Mouse (Mus musculus): ENCODE data around the gene Apobec3. TPM values are rescaled to one million over a fixed set of nuclear protein-coding genes. Genes with fewer than 3 reads are reported as not detected.
"Not testable (repeated sequence)": the region's sequence is repeated elsewhere in the genome, so short reads cannot be mapped to it uniquely, and the experiment has no call there.

Gene Apobec3
- total RNA-seq, 2 experiments from 2014 or later, result 12.8 to 13.0 TPM

- DNase-seq (ENCODE audit: low spot score in 2 of 2), result no peak
Observed at GRCm38 (mm10) chr15:79894343-79894742, 2.9 kb downstream of the Apobec3 start.

GRCm38 (mm10) chr15:79895221-79896079, 4.0 kb downstream of the Apobec3 start:
- not testable (repeated sequence) for DNase-seq (ENCODE audit: low spot score in 2 of 2)

DNA sequence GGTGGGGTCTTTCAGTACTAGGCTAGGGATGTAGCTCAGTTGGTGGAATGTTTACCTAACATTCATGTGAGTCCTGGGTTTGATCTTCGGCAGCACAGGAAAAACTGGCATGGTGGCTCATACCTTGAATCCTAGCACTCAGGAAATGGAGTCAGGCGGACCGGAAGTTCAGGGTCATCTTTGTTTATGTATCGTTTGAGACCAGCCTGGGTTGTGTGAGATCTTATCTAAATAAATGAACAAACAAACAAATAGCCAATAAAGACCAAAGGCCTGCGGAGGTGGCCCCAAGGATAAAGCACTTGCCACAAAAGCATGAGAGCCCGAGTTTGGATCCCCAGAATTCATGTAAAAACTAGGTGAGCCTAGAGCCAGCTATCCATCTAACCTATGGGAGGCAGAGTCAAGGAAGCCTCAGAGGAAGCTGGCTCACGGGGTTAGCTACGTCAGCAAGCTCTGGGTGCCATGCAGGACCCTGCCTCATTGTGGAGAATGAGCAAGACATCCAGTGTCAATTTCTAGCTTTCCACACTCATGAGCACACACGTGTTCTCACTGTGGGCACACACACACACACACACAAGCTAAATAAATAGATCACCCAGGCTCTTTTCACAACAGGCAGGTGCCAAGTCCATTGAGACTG, 4.7 kb downstream of the Apobec3 start:
- DNase-seq (ENCODE audit: low spot score in 2 of 2), result no peak

- no peak for DNase-seq (ENCODE audit: low spot score in 2 of 2)
Observed at GRCm38 (mm10) chr15:79898988-79899387, 7.5 kb downstream of the Apobec3 start.

DNA sequence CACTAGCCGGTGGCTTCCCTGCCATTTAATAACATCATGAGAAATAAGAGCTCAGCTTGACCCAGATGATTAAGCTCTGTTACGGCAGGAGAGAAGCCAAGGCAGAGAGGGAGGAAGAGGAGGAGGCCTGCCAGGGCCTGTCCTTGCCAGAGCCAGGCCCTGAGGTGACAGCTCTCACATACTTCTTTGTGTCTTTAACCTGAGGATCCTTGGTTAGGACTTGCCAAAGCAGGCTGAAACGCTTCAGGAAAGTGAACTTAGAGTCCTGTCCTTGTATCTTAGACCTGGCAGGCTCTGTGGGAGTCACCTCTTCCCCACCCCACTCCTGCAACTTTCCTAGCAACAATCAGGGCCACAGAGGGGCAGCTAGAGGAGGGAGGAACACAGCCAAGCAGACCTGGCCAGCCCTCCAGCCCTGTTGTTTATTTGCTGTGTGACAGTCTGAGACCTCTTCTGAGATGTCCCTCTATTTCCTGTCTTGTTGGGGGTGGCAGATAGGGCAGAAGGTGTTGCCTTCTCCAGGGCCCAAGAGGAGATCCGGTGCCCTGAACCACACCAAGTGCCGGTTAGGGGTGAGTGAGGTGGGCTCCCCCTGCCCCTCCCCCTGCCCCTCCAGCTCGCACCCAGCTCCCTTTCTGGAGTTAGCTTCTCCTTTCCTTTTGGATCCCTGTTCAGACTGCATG, 8.5 kb downstream of the Apobec3 start:
- no peak for DNase-seq (ENCODE audit: low spot score in 2 of 2)

- no peak for DNase-seq (ENCODE audit: low spot score in 2 of 2)
Observed at GRCm38 (mm10) chr15:79900751-79901150, 9.3 kb downstream of the Apobec3 start.

DNA sequence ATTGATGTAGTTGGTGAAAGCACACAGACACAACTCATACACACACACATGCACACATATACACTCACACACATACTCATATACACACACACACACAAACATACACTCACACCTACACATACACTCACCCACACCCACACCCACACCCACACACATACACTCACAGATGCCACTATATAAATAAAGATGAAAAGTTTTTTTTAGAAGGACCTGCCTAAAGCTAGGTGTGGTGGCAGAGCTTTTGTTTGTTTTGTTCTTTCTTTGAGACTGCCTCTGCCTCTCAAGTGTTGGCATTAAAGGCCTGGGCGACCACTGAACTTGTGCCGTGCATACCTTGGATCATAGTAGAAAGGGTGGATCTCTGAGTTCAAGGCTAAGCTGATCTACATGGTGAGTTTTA, 9.9 kb downstream of the Apobec3 start:
- DNase-seq (ENCODE audit: low spot score in 2 of 2), result no peak

GRCm38 (mm10) chr15:79903081-79903480, 11.6 kb downstream of the Apobec3 start:
- DNase-seq (ENCODE audit: low spot score in 2 of 2), result not testable (repeated sequence)

- no peak for DNase-seq (ENCODE audit: low spot score in 2 of 2)
Observed at GRCm38 (mm10) chr15:79903963-79904362, 12.5 kb downstream of the Apobec3 start.

- not testable (repeated sequence) for DNase-seq (ENCODE audit: low spot score in 2 of 2)
Observed at GRCm38 (mm10) chr15:79904678-79905077, 13.2 kb downstream of the Apobec3 start.

DNA sequence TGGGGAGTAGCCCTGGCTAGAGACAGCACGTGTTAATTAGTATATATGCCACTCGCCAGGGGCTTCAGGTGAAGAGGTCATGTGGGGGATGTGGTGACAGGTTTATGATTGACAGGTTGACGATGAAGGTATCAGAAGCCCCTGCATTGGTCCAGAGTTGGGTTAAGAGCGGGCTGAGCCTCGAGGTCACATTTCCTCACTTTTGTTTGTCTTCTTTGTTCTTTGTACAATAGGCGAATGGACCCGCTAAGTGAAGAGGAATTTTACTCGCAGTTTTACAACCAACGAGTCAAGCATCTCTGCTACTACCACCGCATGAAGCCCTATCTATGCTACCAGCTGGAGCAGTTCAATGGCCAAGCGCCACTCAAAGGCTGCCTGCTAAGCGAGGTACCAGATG, 13.8 kb downstream of the Apobec3 start:
- DNase-seq (ENCODE audit: low spot score in 2 of 2), result no peak

GRCm38 (mm10) chr15:79906855-79907254, 15.4 kb downstream of the Apobec3 start:
- no peak for DNase-seq (ENCODE audit: low spot score in 2 of 2)

DNA sequence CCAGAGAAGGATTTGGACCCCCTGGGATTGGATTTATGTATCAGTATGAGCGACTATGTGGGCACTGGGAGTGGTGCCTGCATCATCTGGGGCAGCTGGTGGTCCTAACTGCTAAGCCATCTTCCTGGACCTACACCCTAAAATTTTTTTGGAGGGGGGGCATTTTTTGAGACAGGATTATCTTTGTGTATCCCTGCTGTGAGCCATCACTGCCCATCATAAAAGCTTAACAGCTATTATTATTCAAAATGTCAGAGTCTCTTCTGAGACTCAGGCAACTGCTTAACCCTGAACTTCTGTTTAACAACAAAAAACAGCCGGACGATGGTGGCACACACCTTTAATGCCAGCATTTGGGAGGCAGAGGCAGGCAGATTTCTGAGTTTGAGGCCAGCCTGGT, 17.5 kb downstream of the Apobec3 start:
- not testable (repeated sequence) for DNase-seq (ENCODE audit: low spot score in 2 of 2)

GRCm38 (mm10) chr15:79910812-79911211, 19.4 kb downstream of the Apobec3 start:
- not testable (repeated sequence) for DNase-seq (ENCODE audit: low spot score in 2 of 2)

DNA sequence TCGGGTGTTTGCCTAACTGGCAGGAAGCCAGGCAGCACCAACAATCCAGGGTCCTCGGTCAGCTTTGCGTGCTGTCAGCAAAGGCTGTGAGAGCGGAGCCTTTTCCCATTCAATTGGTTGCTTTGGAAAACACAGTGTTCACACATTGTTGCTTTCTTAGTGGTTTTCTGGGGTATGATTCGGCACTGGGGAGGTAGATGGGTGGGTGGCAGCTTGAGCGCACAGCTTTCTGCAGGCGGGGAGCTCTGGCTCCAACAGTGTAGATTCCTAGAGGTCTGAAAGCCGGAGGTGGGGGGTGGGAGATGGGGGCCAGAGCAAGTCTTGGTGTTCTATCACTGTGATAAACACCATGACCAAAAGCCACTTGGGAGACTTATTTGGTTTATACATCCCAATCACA, 19.9 kb downstream of the Apobec3 start:
- no peak for DNase-seq (ENCODE audit: low spot score in 2 of 2)

DNA sequence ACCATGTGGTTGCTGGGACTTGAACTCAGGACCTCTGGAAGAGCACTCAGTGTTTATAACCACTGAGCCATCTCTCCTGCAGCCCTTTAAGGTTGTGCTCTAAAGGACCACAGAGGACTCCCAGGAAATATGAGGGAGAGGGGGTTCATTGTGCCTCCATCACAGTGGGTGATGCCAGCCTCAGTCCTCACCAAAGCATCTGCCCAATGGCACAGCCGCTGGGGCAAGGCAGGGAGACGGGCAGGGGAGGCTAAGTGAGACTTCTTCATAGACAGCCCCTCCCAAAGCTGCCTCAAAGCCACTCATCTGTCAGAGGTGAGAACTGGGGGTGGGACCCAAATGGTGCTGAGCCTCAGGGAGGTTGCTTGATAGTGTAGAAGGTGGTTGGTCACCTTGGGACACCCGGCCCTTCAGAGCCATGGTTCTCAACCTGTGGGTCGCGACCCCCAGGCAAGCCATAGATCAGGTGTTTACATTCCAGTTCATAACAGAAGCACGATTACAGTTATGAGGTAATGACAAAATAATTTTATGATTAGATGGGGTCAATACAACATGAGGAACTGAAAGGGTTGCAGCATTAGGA, 22.4 kb downstream of the Apobec3 start:
- no peak for DNase-seq (ENCODE audit: low spot score in 2 of 2)

- no peak for DNase-seq (ENCODE audit: low spot score in 2 of 2)
Observed at GRCm38 (mm10) chr15:79914357-79914756, 22.9 kb downstream of the Apobec3 start.

- no peak for DNase-seq (ENCODE audit: low spot score in 2 of 2)
Observed at GRCm38 (mm10) chr15:79916150-79916549, 24.7 kb downstream of the Apobec3 start.

- DNase-seq (ENCODE audit: low spot score in 2 of 2), result no peak
Observed at GRCm38 (mm10) chr15:79917111-79917720, 25.8 kb downstream of the Apobec3 start.

DNA sequence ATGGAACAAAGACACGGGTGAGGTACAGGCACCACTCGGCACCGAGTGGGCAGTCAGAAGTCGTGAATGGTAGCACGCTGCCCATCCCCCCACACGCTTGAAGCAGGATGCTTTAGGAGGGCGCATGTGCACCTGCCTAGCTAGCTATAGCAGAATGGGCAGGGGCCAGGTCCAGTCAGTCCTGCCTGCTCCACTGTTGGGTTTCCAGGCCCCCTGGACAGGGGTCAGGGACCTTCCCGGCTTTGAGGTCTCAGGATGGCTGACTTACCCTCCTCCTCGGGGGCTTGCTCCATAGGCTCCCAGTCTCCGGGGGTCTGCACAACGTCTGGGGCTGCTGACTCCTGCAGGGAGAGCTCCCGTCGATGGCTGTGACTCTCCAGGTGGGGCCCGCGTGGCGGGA, 27.0 kb downstream of the Apobec3 start:
- no peak for DNase-seq (ENCODE audit: low spot score in 2 of 2)

DNA sequence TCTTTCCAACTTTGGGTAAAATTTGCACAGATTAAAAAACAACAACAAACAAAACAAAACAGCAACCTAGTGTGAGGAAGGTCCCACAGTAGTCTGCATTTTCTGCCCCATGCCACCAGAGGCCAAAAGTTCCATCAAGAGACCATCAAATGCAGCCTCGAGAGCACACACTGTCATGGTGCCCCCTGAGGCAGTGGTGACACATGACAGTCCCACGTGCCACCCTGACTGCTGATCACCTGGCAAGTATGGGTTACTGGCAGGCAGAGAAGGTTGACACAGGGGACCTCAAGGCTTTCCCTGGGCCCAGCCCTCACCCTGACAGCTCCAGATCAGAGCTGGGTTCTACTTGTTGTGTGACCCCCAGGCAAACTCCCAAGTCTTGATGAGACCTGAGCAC, 28.3 kb downstream of the Apobec3 start:
- DNase-seq (ENCODE audit: low spot score in 2 of 2), result no peak

Measured in adrenal gland, adult 18-20 months (tissue).